ENCODE assay signal across 16 mouse cellular contexts in genomic region chr16:31164125-31164524, GRCm38 (mm10).
"Had no signal": no experiment of that assay in that cellular context is flagged by ENCODE, and none has a peak within 500 bp of the region (broad histone marks: within the 10 kb centered on the region; RNA-seq: fewer than 3 reads in every experiment).

No protein-coding gene starts in this region.

- H3K4me2 ChIP-seq: limb, embryonic 12.5 days; liver, embryonic 13.5 days; lung, embryonic 15.5 days; midbrain, embryonic 12.5 days; stomach, embryonic 15.5 days had no signal

- H3K36me3 ChIP-seq: limb, embryonic 12.5 days; lung, embryonic 15.5 days; stomach, embryonic 15.5 days had no signal

- H3K9me3 ChIP-seq: limb, embryonic 12.5 days; liver, embryonic 13.5 days; lung, embryonic 15.5 days; midbrain, embryonic 12.5 days; stomach, embryonic 15.5 days had no signal

- H3K27me3 ChIP-seq: limb, embryonic 12.5 days; liver, embryonic 13.5 days; lung, embryonic 15.5 days; megakaryocyte, embryonic 14.5 days; midbrain, embryonic 12.5 days; stomach, embryonic 15.5 days had no signal

- H3K9ac ChIP-seq: limb, embryonic 12.5 days; liver, embryonic 13.5 days; liver, postnatal 0 days; lung, embryonic 15.5 days; midbrain, embryonic 12.5 days; stomach, embryonic 15.5 days had no signal

- H3K27ac ChIP-seq: layer of hippocampus, adult 2 months; limb, embryonic 12.5 days; liver, embryonic 13.5 days; lung, embryonic 15.5 days; macrophage; midbrain, embryonic 12.5 days; stomach, embryonic 15.5 days had no signal

- H3K4me3 ChIP-seq: layer of hippocampus, adult 2 months; limb, embryonic 12.5 days; liver, embryonic 13.5 days; lung, embryonic 15.5 days; megakaryocyte, embryonic 14.5 days; midbrain, embryonic 12.5 days; stomach, embryonic 15.5 days had no signal

- DNase-seq: kidney, postnatal 10 days; kidney, postnatal 4 days; liver; liver, embryonic 13.5 days; liver, postnatal 0 days; lung, postnatal 14 days; right cerebral cortex, postnatal 14 days; thymus, adult 2 months; thymus, postnatal 36 days had no signal
